Mouse (Mus musculus): ENCODE measurements around the gene Osbpl8.

Gene Osbpl8

GRCm38 (mm10) chr10:111318805-111319500, 154.4 kb downstream of the Osbpl8 start:
- no peak for DNase-seq

GRCm38 (mm10) chr10:111320579-111320978, 156.0 kb downstream of the Osbpl8 start:
- DNase-seq, result no peak

- DNase-seq, result no peak
Measured at GRCm38 (mm10) chr10:111327957-111328356, 163.4 kb downstream of the Osbpl8 start.

- no peak for DNase-seq
Measured at GRCm38 (mm10) chr10:111329326-111329725, 164.8 kb downstream of the Osbpl8 start.

- no peak for DNase-seq
Measured at GRCm38 (mm10) chr10:111334902-111335301, 170.3 kb downstream of the Osbpl8 start.

- no peak for DNase-seq
Measured at GRCm38 (mm10) chr10:111335517-111336352, 171.2 kb downstream of the Osbpl8 start.

- no peak for DNase-seq
Measured at GRCm38 (mm10) chr10:111336353-111336713, 171.8 kb downstream of the Osbpl8 start.

- DNase-seq, result no peak
Measured at GRCm38 (mm10) chr10:111339296-111339695, 174.7 kb downstream of the Osbpl8 start.

- no peak for DNase-seq
Measured at GRCm38 (mm10) chr10:111341761-111342160, 177.2 kb downstream of the Osbpl8 start.

GRCm38 (mm10) chr10:111343555-111343954, 179.0 kb downstream of the Osbpl8 start:
- no peak for DNase-seq
